12 mouse cellular contexts compared by ENCODE assay signal in genomic region chr9:56865673-56866400, GRCm38 (mm10). TPM values are rescaled to one million over a fixed set of nuclear protein-coding genes. Genes with fewer than 3 reads are reported as not detected.
DNase-seq lines count a peak whose midpoint lies in the region; ATAC-seq and TF ChIP-seq lines count a peak whose summit lies in the region.
"Had no signal": no experiment of that assay in that cellular context is flagged by ENCODE, and none has a peak within 500 bp of the region (broad histone marks: within the 10 kb centered on the region; RNA-seq: fewer than 3 reads in every experiment).

No protein-coding gene starts in this region.

- no peaks in the 10 kb centered on the region for H3K27me3 ChIP-seq in heart, adult 2 months (ENCODE audit: control insufficient read depth, insufficient read depth, low read length)
- no peaks in the 10 kb centered on the region; the same call in 1 of the 2 replicates for H3K27me3 ChIP-seq in lung, embryonic 14.5 days (ENCODE audit: insufficient read depth, low read length)
- H3K27me3 ChIP-seq in forebrain, postnatal 0 days (ENCODE audit: insufficient read depth, low read length): no peaks in the 10 kb centered on the region
- peaks cover 47% of the 10 kb centered on the region for H3K27me3 ChIP-seq in neural tube, embryonic 13.5 days

- H3K4me2 ChIP-seq in lung, embryonic 14.5 days: peak overlapping the region; percentile 70
- H3K4me2 ChIP-seq in forebrain, postnatal 0 days (ENCODE audit: low read depth): peak overlapping the region; percentile 40; the same call in 1 of the 2 replicates
- H3K4me2 ChIP-seq in neural tube, embryonic 13.5 days: peak overlapping the region; percentile 43

- DNase-seq in heart, adult 2 months: no peak
- DNase-seq in heart, postnatal 14 days: no peak
- no peak for DNase-seq in lung, embryonic 14.5 days
- no peak for DNase-seq in lung, postnatal 14 days
- DNase-seq in forebrain, postnatal 0 days: no peak
- no peak for DNase-seq in urinary bladder, postnatal 36 days (ENCODE audit: low spot score in 2 of 2)
- DNase-seq in urinary bladder, adult 18-20 months (ENCODE audit: low spot score in 2 of 2): no peak
- DNase-seq: cerebellum, adult 11-12 months; spleen, adult 18-20 months had no signal

- H3K4me1 ChIP-seq in heart, adult 2 months (ENCODE audit: control insufficient read depth, insufficient read depth, low read length): peaks cover 7% of the 10 kb centered on the region
- H3K4me1 ChIP-seq in lung, embryonic 14.5 days (ENCODE audit: insufficient read depth): peaks cover 44% of the 10 kb centered on the region
- 0 out of 2 replicates have a peak, but pooled peaks cover 3% of the 10 kb centered on the region for H3K4me1 ChIP-seq in forebrain, postnatal 0 days (ENCODE audit: insufficient read depth)
- H3K4me1 ChIP-seq in neural tube, embryonic 13.5 days (replicated peaks): peaks cover 34% of the 10 kb centered on the region

- no peak for TF ChIP-seq POLR2A in heart, adult 2 months (IDR thresholded peaks at IDR 0.05; ENCODE audit: insufficient read depth, low read depth, low read length)

- H3K79me2 ChIP-seq in heart, adult 2 months (replicated peaks; ENCODE audit: control insufficient read depth, insufficient read depth, low read length): no peaks in the 10 kb centered on the region

- no peaks in the 10 kb centered on the region for H3K36me3 ChIP-seq in heart, adult 2 months (ENCODE audit: control insufficient read depth, insufficient read depth, low read length)
- no peaks in the 10 kb centered on the region for H3K36me3 ChIP-seq in lung, embryonic 14.5 days (ENCODE audit: insufficient read depth)
- H3K36me3 ChIP-seq in forebrain, postnatal 0 days (ENCODE audit: insufficient read depth): no peaks in the 10 kb centered on the region
- no peaks in the 10 kb centered on the region for H3K36me3 ChIP-seq in neural tube, embryonic 13.5 days

- 52% methylated on average over 11 of the region's 11 CpGs for WGBS in heart, adult 2 months
- 63% methylated on average over 11 of the region's 11 CpGs for WGBS in lung, embryonic 14.5 days
- WGBS in forebrain, postnatal 0 days: 76% methylated on average over 11 of the region's 11 CpGs
- 76% methylated on average over 11 of the region's 11 CpGs for WGBS in neural tube, embryonic 13.5 days

- TF ChIP-seq EP300 in heart, adult 2 months (IDR thresholded peaks at IDR 0.05; ENCODE audit: insufficient read depth, low read depth, low read length): no peak

- peak overlapping the region; percentile 57 for H3K4me3 ChIP-seq in heart, adult 2 months
- H3K4me3 ChIP-seq in lung, embryonic 14.5 days (ENCODE audit: low read depth, low read length): peak overlapping the region; percentile 47
- 0 out of 2 replicates have a peak overlapping the region, but pooled peaks have one; percentile 20 for H3K4me3 ChIP-seq in forebrain, postnatal 0 days (ENCODE audit: low read depth, low read length)
- peak overlapping the region; percentile 32 for H3K4me3 ChIP-seq in neural tube, embryonic 13.5 days

- peak overlapping the region; percentile 72 for H3K27ac ChIP-seq in heart, adult 2 months
- no peak overlapping the region for H3K27ac ChIP-seq in lung, embryonic 14.5 days (ENCODE audit: low read depth)
- no peak overlapping the region; the same call in 1 of the 2 replicates for H3K27ac ChIP-seq in forebrain, postnatal 0 days (ENCODE audit: low read depth, low read length)
- no peak overlapping the region for H3K27ac ChIP-seq in neural tube, embryonic 13.5 days (replicated peaks)

- H3K9ac ChIP-seq in heart, adult 2 months (ENCODE audit: low read depth, low read length): peak overlapping the region; percentile 39
- H3K9ac ChIP-seq in lung, embryonic 14.5 days: peak overlapping the region; percentile 54
- H3K9ac ChIP-seq in forebrain, postnatal 0 days: no peak overlapping the region
- peak overlapping the region; percentile 22; the same call in 1 of the 2 replicates for H3K9ac ChIP-seq in neural tube, embryonic 13.5 days

- no peak for TF ChIP-seq CTCF in heart, adult 2 months (IDR thresholded peaks at IDR 0.05)
- no peak for TF ChIP-seq CTCF in lung, embryonic 14.5 days (IDR thresholded peaks at IDR 0.05; ENCODE audit: low read depth)
- no peak for TF ChIP-seq CTCF in forebrain, postnatal 0 days (IDR thresholded peaks at IDR 0.05; ENCODE audit: low read depth)

- ATAC-seq in lung, embryonic 14.5 days (ENCODE audit: insufficient read depth): no peak
- ATAC-seq in forebrain, postnatal 0 days: no peak
- no peak for ATAC-seq in neural tube, embryonic 13.5 days (ENCODE audit: low read depth)
- ATAC-seq: activated CD4-positive, CD25-positive, alpha-beta regulatory T cell, adult 4 months had no signal

- no peaks in the 10 kb centered on the region for H3K9me3 ChIP-seq in lung, embryonic 14.5 days (ENCODE audit: low read depth, low read length)
- no peaks in the 10 kb centered on the region for H3K9me3 ChIP-seq in forebrain, postnatal 0 days (ENCODE audit: low read length)
- no peaks in the 10 kb centered on the region for H3K9me3 ChIP-seq in neural tube, embryonic 13.5 days

- intact Hi-C loops in heart, adult 2 months (cut with DNase I): no loop called here
- intact Hi-C loops in heart, postnatal 14 days (cut with DNase I): no loop called here

RNA-seq across cellular contexts. Expression of gene Cspg4, which starts 1.0 kb away (rescaled TPM):
- 10 to 100 TPM; 12.7 to 13.7 TPM for total RNA-seq in heart, adult 2 months (2021)
- polyA plus RNA-seq in heart, adult 2 months (2012; rRNA removed): 15.7 and 17.1 TPM in 2 replicates
- total RNA-seq in heart, postnatal 14 days (2021): 10 to 100 TPM; 26.1 to 28.4 TPM
- polyA plus RNA-seq in lung, embryonic 14.5 days (2014; fragmentation: Nextera tagmentation; extraction: Ambion mirVana): 12.3 and 13.9 TPM in 2 replicates
- total RNA-seq in forebrain, postnatal 0 days (2014; rRNA removed): 19.4 and 24.7 TPM in 2 replicates
- polyA plus RNA-seq in forebrain, postnatal 0 days (2015; fragmentation: Nextera tagmentation; extraction: Ambion mirVana): 5.1 and 7.5 TPM in 2 replicates
- polyA plus RNA-seq in neural tube, embryonic 13.5 days (2015; fragmentation: Nextera tagmentation; extraction: Ambion mirVana): 6.0 and 6.5 TPM in 2 replicates

RNA-seq across cellular contexts. Expression of gene Odf3l1, which starts 1.4 kb away (rescaled TPM):
- total RNA-seq in heart, adult 2 months (2021): not detected
- polyA plus RNA-seq in heart, adult 2 months (2012; rRNA removed): 1.5 and 1.6 TPM in 2 replicates
- total RNA-seq in heart, postnatal 14 days (2021): not detected
- polyA plus RNA-seq in lung, embryonic 14.5 days (2014; fragmentation: Nextera tagmentation; extraction: Ambion mirVana): 0.23 and 1.1 TPM in 2 replicates
- not detected in 2 replicates for total RNA-seq in forebrain, postnatal 0 days (2014; rRNA removed)
- 0.12 and 0.13 TPM in 2 replicates for polyA plus RNA-seq in forebrain, postnatal 0 days (2015; fragmentation: Nextera tagmentation; extraction: Ambion mirVana)
- polyA plus RNA-seq in neural tube, embryonic 13.5 days (2015; fragmentation: Nextera tagmentation; extraction: Ambion mirVana): 0.28 TPM in 1 of 2 replicates, not detected in the other
- total RNA-seq: gastrocnemius, adult 18-20 months had no signal
- polyA plus RNA-seq: activated CD4-positive, CD25-positive, alpha-beta regulatory T cell, adult 4 months had no signal
